In the genomic region with DNA sequence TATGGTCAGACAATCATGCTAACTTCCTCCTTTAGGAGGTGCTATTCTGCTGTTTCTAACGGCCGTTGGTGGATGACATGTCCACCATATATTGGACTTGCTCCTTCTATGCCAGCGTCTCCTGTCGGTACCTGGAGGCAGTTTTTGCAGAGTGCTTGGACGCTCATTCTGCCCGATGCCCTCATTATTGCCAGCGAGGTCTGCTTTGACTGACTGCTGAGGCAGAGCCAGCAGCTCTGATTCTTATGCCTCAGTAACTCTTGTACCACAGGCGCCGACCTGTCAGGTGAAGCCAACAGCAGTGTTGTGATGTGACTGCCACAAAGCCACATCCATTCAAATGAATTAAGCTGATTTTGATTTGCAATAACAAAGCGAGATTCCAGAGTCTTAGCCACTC, we compare ENCODE assay signal across 13 mouse cellular contexts.
A peak's percentile ranks its signal among the peaks of the same experiment; 100 is the strongest.
DNase-seq lines count a peak whose midpoint lies in the region.
"Had no signal": no experiment of that assay in that cellular context is flagged by ENCODE, and none has a peak within 500 bp of the region (broad histone marks: within the 10 kb centered on the region; RNA-seq: fewer than 3 reads in every experiment).

No protein-coding gene starts in this region.

- 86% methylated on average over 10 of the region's 10 CpGs for WGBS in heart, embryonic 10.5 days

- no peaks in the 10 kb centered on the region for H3K4me1 ChIP-seq in heart, embryonic 10.5 days
- H3K4me1 ChIP-seq: hindbrain, embryonic 15.5 days had no signal

- peak; percentile 17 for DNase-seq in cerebellum, adult 11-12 months
- DNase-seq in cerebellum, postnatal 4 days (ENCODE audit: low spot score in 2 of 2) = no peak
- peak; percentile 8 for DNase-seq in Muller cell, postnatal 12 days (ENCODE audit: inconsistent ontology term)
- DNase-seq in cerebellum, adult 9-10 months = peak; percentile 21
- DNase-seq in retina, embryonic 14.5 days (ENCODE audit: low spot score) = peak; percentile 64
- DNase-seq in heart, embryonic 10.5 days (ENCODE audit: low spot score) = no peak
- DNase-seq in urinary bladder, postnatal 4 days (ENCODE audit: low spot score in 2 of 2) = no peak
- DNase-seq: adrenal gland, postnatal 25 days; gastrocnemius, postnatal 36 days; kidney, adult 9 months; kidney, postnatal 14 days; thymus, postnatal 36 days had no signal

- H3K27me3 ChIP-seq in heart, embryonic 10.5 days (ENCODE audit: insufficient read depth, poor library complexity, severe bottlenecking) = no peaks in the 10 kb centered on the region
- H3K27me3 ChIP-seq: hindbrain, embryonic 15.5 days had no signal

- no peaks in the 10 kb centered on the region for H3K9me3 ChIP-seq in heart, embryonic 10.5 days
- H3K9me3 ChIP-seq: hindbrain, embryonic 15.5 days had no signal

- H3K4me3 ChIP-seq in heart, embryonic 10.5 days = no peak overlapping the region
- H3K4me3 ChIP-seq: hindbrain, embryonic 15.5 days had no signal

- H3K27ac ChIP-seq in heart, embryonic 10.5 days = no peak overlapping the region
- H3K27ac ChIP-seq: hindbrain, embryonic 15.5 days had no signal

- no peaks in the 10 kb centered on the region for H3K36me3 ChIP-seq in heart, embryonic 10.5 days
- H3K36me3 ChIP-seq: hindbrain, embryonic 15.5 days had no signal

Comparison
In these comparisons a context has a peak if more than half of its experiments do, and no peak if none do; other contexts are left out.
1. DNase-seq: peak in cerebellum, adult 11-12 months (single experiment), Muller cell, postnatal 12 days (single experiment), cerebellum, adult 9-10 months (single experiment) and retina, embryonic 14.5 days (single experiment); none in cerebellum, postnatal 4 days (0 of 2), heart, embryonic 10.5 days (single experiment) and urinary bladder, postnatal 4 days (0 of 2).